ENCODE assay signal across 9 mouse cellular contexts in genomic region chr2:102294827-102295270, GRCm38 (mm10).
DNase-seq lines count a peak whose midpoint lies in the region; ATAC-seq and TF ChIP-seq lines count a peak whose summit lies in the region.
"Had no signal": no experiment of that assay in that cellular context is flagged by ENCODE, and none has a peak within 500 bp of the region (broad histone marks: within the 10 kb centered on the region; RNA-seq: fewer than 3 reads in every experiment).

No protein-coding gene starts in this region.

- H3K9me3 ChIP-seq in intestine, postnatal 0 days (ENCODE audit: control insufficient read depth), result no peaks in the 10 kb centered on the region
- H3K9me3 ChIP-seq: megakaryocyte, embryonic 14.5 days had no signal

- H3K9ac ChIP-seq in intestine, postnatal 0 days (ENCODE audit: low read depth, low read length), result no peak overlapping the region

- ATAC-seq in intestine, postnatal 0 days, result no peak

- H3K4me1 ChIP-seq in intestine, postnatal 0 days (replicated peaks; ENCODE audit: control insufficient read depth, insufficient read depth, low read length), result no peaks in the 10 kb centered on the region
- H3K4me1 ChIP-seq in cerebellum, adult 2 months (ENCODE audit: control insufficient read depth, insufficient read depth, low read length), result no peaks in the 10 kb centered on the region
- H3K4me1 ChIP-seq: megakaryocyte, embryonic 14.5 days had no signal

- no peak for TF ChIP-seq CTCF in intestine, postnatal 0 days (IDR thresholded peaks at IDR 0.05; ENCODE audit: low read depth)
- TF ChIP-seq CTCF in cerebellum, adult 2 months (IDR thresholded peaks at IDR 0.05; ENCODE audit: borderline replicate concordance, insufficient read depth, low read depth, low read length), result no peak

- WGBS in intestine, postnatal 0 days, result 32% methylated on average over 6 of the region's 6 CpGs
- 15% methylated on average over 6 of the region's 6 CpGs for WGBS in cerebellum, adult 2 months

- no peak overlapping the region for H3K27ac ChIP-seq in intestine, postnatal 0 days (ENCODE audit: low read depth, low read length)
- H3K27ac ChIP-seq in cerebellum, adult 2 months (ENCODE audit: insufficient read depth, low read length), result no peak overlapping the region

- no peak for TF ChIP-seq POLR2A in cerebellum, adult 2 months (IDR thresholded peaks at IDR 0.05; ENCODE audit: borderline replicate concordance, insufficient read depth, low read length)

- peak; percentile 18 to 50 for DNase-seq in cerebellum, postnatal 10 days
- no peak for DNase-seq in cerebellum, adult 11-12 months
- DNase-seq in urinary bladder, postnatal 25 days (ENCODE audit: low spot score), result peak; percentile 8
- no peak for DNase-seq in urinary bladder, postnatal 4 days (ENCODE audit: low spot score in 2 of 2)
- peak; percentile 28 for DNase-seq in kidney, adult 9 months
- DNase-seq in urinary bladder, adult 18-20 months (ENCODE audit: low spot score in 2 of 2), result no peak
- DNase-seq in cerebellum, adult 2 months, result no peak

- no peaks in the 10 kb centered on the region for H3K27me3 ChIP-seq in intestine, postnatal 0 days (replicated peaks; ENCODE audit: control insufficient read depth, insufficient read depth, low read length)
- H3K27me3 ChIP-seq in cerebellum, adult 2 months (ENCODE audit: control insufficient read depth, insufficient read depth, low read length), result no peaks in the 10 kb centered on the region; the same call in 1 of the 2 replicates

- no peak overlapping the region for H3K4me2 ChIP-seq in intestine, postnatal 0 days (replicated peaks; ENCODE audit: low read depth)

- no peak overlapping the region for H3K4me3 ChIP-seq in intestine, postnatal 0 days (ENCODE audit: low read depth, low read length)
- no peak overlapping the region for H3K4me3 ChIP-seq in cerebellum, adult 2 months (replicated peaks; ENCODE audit: insufficient read depth, low read depth, low read length)
- H3K4me3 ChIP-seq: megakaryocyte, embryonic 14.5 days had no signal

- H3K36me3 ChIP-seq in intestine, postnatal 0 days (ENCODE audit: control insufficient read depth, insufficient read depth), result no peaks in the 10 kb centered on the region

Comparison
In these comparisons a context has a peak if more than half of its experiments do, and no peak if none do; other contexts are left out.
1. DNase-seq: peak in cerebellum, postnatal 10 days (2 of 2), urinary bladder, postnatal 25 days (single experiment) and kidney, adult 9 months (single experiment); none in cerebellum, adult 11-12 months (single experiment), urinary bladder, postnatal 4 days (0 of 2), urinary bladder, adult 18-20 months (0 of 2) and cerebellum, adult 2 months (0 of 2).